Mouse (Mus musculus) urinary bladder, postnatal 4 days (tissue): ENCODE data around the gene Gnai1.

ENCODE experiments used
- DNase-seq, 2 experiments: peaks; one replicate each; pipeline ENCODE4 v3.0.0; 2021 to 2022; ENCODE audit warnings: low spot score in 2 of 2

Gnai1 gene

GRCm38 (mm10) chr5:18288079-18288478 is 72.1 kb downstream of the Gnai1 start:
- DNase-seq = no peak

GRCm38 (mm10) chr5:18282095-18282494 is 78.1 kb downstream of the Gnai1 start:
- DNase-seq = no peak

- no peak for DNase-seq
Measured at GRCm38 (mm10) chr5:18274352-18274940, 85.7 kb downstream of the Gnai1 start.

- no peak for DNase-seq
Measured at GRCm38 (mm10) chr5:18273291-18274284, 86.6 kb downstream of the Gnai1 start.

- DNase-seq = no peak
Measured at GRCm38 (mm10) chr5:18250379-18251017, 109.7 kb downstream of the Gnai1 start.

- no peak for DNase-seq
Measured at GRCm38 (mm10) chr5:18249132-18249531, 111.0 kb downstream of the Gnai1 start.

GRCm38 (mm10) chr5:18229396-18229795 is 130.8 kb downstream of the Gnai1 start:
- DNase-seq = no peak

- DNase-seq = no peak
Measured at GRCm38 (mm10) chr5:18228866-18229265, 131.3 kb downstream of the Gnai1 start.

- DNase-seq = no peak
Measured at GRCm38 (mm10) chr5:18220873-18221272, 139.3 kb downstream of the Gnai1 start.

- DNase-seq = no peak
Measured at GRCm38 (mm10) chr5:18218292-18218691, 141.9 kb downstream of the Gnai1 start.

- DNase-seq = no peak
Measured at GRCm38 (mm10) chr5:18217856-18218255, 142.3 kb downstream of the Gnai1 start.
